Mouse (Mus musculus) cortical plate, adult 2 months (tissue): Measurements from ENCODE around the gene Cir1. TPM values are rescaled to one million over a fixed set of nuclear protein-coding genes. Genes with fewer than 3 reads are reported as not detected.

Source experiments
- H3K27ac ChIP-seq: fragments of 200-500 bp; 2 replicates; pipeline ENCODE4 v1.5.1; 2012; ENCODE audit warnings: low read length, control low read depth, inconsistent platforms; ENCODE audit not compliant: insufficient read depth
- H3K4me1 ChIP-seq: fragments of 200-500 bp; 2 replicates; pipeline ENCODE4 v1.6.1; 2011; ENCODE audit warnings: low read length; ENCODE audit not compliant: control insufficient read depth, insufficient read depth
- H3K4me3 ChIP-seq: fragments of 200-500 bp; 2 replicates; pipeline ENCODE4 v1.5.1; 2011; ENCODE audit warnings: mild to moderate bottlenecking, low read length, control low read depth; ENCODE audit not compliant: insufficient read depth
- CTCF ChIP-seq: fragments of 200-500 bp; IDR thresholded peaks from 2 replicates; pipeline ENCODE4 v1.5.1; 2011; ENCODE audit warnings: mild to moderate bottlenecking, control low read depth, low read length; ENCODE audit not compliant: insufficient read depth; ENCODE audit errors: extremely low read depth
- POLR2A ChIP-seq: fragments of 200-500 bp; IDR thresholded peaks from 2 replicates; pipeline ENCODE4 v1.6.1; 2011; ENCODE audit warnings: mild to moderate bottlenecking, low read length, control low read depth; ENCODE audit not compliant: insufficient read depth; ENCODE audit errors: extremely low read depth
- polyA plus RNA-seq: library from polyadenylated mRNA; depleted of rRNA; stranded (reverse); fragments of >200 nt; gene quantifications from 2 replicates; pipeline ENCODE4 v1.2.3, GENCODE M21; 2012

Cir1 gene
- polyA plus RNA-seq, 1 experiment: 26.7 TPM

DNA sequence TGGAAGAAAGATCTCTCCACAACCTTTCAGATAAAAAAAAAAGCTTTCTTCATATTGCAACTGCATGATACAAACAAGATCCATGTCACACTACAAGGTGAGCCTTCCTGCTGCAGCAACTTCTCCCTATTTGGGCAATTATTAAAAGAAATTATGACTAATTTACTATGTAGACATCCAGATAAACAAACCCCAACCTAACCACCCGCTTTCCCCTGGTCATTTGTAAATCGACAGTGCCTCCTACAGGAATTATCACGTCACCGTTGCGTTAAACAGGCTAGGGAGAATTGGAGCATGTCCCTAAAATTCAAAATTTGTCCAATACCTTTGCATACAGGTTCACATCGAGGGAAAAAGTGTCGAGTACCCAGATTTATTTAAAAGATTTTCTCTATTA lies 30.8 kb downstream of the Cir1 start:
- TF ChIP-seq CTCF: no peak
- no peak for TF ChIP-seq POLR2A
- no peak overlapping the region for H3K27ac ChIP-seq
- H3K4me1 ChIP-seq: no peaks in the 10 kb centered on the region
- H3K4me3 ChIP-seq: no peak overlapping the region

DNA sequence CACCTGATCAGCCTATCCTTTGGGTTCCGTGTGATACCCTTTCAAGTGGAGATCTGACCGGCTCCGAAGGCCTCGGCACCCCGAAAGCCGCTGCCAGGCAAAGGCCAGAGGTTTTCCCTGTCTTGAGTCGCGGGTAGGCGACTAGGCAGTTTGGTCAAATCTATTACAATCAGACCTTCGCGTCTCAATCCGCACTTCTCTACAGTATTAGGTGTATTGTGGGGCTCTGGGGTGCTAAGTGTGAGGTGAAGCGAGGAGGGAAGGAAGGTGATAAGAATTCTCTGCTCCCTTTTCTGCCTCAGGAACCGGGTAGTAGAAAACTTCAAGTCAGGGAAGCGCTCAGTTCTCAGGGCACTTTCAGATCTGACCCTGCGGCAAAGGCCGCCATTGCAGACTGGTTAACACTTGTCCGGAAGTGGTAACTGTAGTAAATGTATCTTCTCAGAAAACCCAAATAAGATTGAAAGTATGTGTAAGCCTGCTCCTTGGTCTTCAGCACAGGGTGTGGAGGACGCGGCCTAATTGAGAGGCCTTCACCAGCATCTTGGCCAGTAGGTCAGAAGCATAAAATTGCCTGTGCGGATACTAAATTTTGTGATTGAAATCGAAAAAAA lies 31.3 kb downstream of the Cir1 start:
- no peak overlapping the region for H3K27ac ChIP-seq
- no peaks in the 10 kb centered on the region for H3K4me1 ChIP-seq
- no peak for TF ChIP-seq POLR2A
- no peak for TF ChIP-seq CTCF
- H3K4me3 ChIP-seq: no peak overlapping the region

DNA sequence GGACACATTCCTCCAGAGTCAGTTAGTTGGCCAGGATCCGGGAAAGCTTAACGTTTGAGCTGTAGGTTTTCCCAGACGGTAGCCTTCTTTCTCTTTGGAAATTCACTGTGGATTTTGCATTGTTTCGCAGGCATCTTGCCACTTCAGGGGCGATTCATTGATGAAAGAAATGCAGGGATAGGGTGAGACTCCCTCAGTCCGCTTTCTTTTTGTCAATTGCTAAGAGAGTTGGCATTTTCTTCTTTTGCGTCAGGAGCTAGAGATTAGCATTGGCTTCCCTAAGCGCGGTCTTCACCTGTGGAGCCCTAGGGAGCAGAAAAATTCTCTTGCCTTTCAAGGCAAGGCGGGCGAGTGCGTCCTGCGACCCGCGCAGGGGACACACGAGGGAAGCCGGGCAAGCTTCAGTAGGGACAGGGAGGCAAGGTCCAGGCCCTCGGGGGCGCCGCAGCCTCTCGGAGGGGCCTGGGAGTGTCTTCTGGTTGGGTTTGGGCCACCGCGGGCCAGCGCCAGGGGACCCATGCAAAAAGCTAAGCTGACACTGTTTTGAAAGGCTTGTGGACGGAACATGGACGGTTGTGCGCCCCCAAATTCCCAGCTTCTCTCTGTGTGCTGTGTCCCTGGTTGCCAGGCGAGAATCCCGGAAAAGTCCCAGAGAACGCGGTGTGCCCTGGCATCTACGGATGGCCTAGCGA lies 32.0 kb downstream of the Cir1 start:
- Histone ChIP-seq H3K4me3 (no peak overlapping the region), H3K27ac (no peak overlapping the region), H3K4me1 (no peaks in the 10 kb centered on the region)
- TF ChIP-seq CTCF (no peak), POLR2A (no peak)

DNA sequence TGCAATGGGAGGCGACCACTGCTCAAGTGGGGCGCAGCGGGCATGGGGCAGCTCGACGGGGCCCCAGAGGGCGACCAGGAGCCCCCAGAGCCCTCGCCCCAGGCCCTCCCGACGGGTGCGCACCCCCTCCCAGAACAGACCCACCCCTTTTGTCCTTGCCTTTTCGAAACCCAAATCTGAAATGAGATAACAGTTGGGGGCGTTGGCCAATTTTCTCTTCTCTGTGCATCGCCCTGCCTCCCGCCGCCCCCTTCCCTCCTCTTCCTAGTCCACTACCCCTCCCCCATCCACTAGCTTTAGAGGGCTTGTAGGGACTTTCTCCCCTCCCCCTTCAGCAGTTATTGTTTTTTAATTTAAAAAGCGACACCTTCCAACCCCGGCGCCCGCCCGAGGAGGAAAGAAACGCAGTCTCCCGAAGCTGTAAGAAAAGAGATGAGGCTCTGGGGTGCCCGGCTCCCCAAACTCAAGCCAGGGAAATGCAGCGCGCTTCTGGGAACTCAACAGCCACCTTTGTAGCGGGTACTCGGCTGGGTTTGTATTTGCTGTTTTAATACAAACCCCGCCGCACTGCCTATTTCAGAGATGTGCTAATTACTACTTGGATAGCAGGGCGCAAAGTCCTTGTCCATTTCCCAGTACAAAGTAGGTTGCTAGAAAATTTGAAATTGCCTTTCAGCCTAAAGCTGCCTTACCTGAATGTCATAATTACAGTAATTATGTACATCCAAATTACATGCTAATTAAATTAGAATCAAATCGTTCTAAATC lies 33.0 kb downstream of the Cir1 start:
- H3K27ac ChIP-seq: no peak overlapping the region
- H3K4me3 ChIP-seq: no peak overlapping the region
- H3K4me1 ChIP-seq: no peaks in the 10 kb centered on the region
- TF ChIP-seq POLR2A (no peak), CTCF (no peak)

GRCm38 (mm10) chr2:73278869-73279268 lies 33.6 kb downstream of the Cir1 start:
- no peak for TF ChIP-seq POLR2A
- TF ChIP-seq CTCF: no peak
- Histone ChIP-seq H3K4me1 (no peaks in the 10 kb centered on the region), H3K4me3 (no peak overlapping the region), H3K27ac (no peak overlapping the region)

- Histone ChIP-seq H3K4me3 (no peak overlapping the region; the same call in 1 of the 2 replicates), H3K27ac (no peak overlapping the region), H3K4me1 (no peaks in the 10 kb centered on the region)
- TF ChIP-seq CTCF: peak; percentile 78
- TF ChIP-seq POLR2A: no peak
Observed at GRCm38 (mm10) chr2:73278131-73278854, 34.2 kb downstream of the Cir1 start.

GRCm38 (mm10) chr2:73277709-73278075 lies 34.8 kb downstream of the Cir1 start:
- Histone ChIP-seq H3K4me1 (no peaks in the 10 kb centered on the region), H3K27ac (no peak overlapping the region), H3K4me3 (peak overlapping the region; percentile 24; the same call in 1 of the 2 replicates)
- TF ChIP-seq CTCF: no peak
- TF ChIP-seq POLR2A: no peak

DNA sequence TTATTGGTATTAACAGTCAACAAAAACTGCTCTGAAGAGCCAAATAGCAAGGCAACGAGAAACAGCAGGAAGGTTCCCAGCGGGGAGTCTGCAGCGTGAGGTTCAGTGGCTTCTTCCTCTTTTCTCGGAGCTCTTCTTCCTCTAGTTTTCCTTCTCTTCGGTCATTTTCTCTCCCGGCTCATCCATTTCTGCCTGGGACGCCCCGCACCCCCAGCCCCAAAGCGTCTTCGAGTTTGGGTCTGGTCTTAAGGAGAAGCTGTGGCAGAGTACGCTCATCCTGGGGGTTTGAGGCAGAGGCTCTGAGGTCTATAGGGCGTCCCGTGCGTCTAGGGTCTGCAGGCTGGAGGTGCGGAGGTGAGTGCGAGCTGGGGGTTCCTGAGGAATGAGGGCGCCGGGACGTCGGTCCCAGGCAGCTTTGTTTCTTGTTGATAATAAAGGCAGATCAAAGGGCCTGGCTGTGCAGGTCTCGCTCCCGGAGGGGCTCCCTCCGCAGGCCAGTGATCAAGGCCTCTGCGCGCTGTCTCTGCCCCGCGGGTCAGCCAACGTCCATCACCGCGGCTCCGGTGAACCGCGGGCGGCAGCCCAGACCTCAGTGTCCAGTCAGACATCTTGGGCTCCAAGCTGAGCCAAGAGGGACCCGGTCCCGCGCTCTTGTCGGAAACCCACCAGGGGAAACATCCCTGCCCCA lies 35.3 kb downstream of the Cir1 start:
- peak overlapping the region; percentile 24 for H3K4me3 ChIP-seq
- H3K4me1 ChIP-seq: no peaks in the 10 kb centered on the region
- TF ChIP-seq CTCF: no peak
- no peak for TF ChIP-seq POLR2A
- no peak overlapping the region for H3K27ac ChIP-seq

GRCm38 (mm10) chr2:73276141-73276571 lies 36.3 kb downstream of the Cir1 start:
- H3K4me3 ChIP-seq: no peak overlapping the region

More at GRCm38 (mm10) chr2:73276141-73276571, 36.3 kb downstream of the Cir1 start:
- TF ChIP-seq POLR2A (no peak), CTCF (no peak)
- no peaks in the 10 kb centered on the region for H3K4me1 ChIP-seq
- no peak overlapping the region for H3K27ac ChIP-seq
